Mouse (Mus musculus): ENCODE results near the gene Klhdc4. TPM values are rescaled to one million over a fixed set of nuclear protein-coding genes. Genes with fewer than 3 reads are reported as not detected.

Gene Klhdc4
- polyA plus RNA-seq (2014; fragmentation: Nextera tagmentation; extraction: Ambion mirVana): 52.8 and 54.0 TPM in 2 replicates

DNA sequence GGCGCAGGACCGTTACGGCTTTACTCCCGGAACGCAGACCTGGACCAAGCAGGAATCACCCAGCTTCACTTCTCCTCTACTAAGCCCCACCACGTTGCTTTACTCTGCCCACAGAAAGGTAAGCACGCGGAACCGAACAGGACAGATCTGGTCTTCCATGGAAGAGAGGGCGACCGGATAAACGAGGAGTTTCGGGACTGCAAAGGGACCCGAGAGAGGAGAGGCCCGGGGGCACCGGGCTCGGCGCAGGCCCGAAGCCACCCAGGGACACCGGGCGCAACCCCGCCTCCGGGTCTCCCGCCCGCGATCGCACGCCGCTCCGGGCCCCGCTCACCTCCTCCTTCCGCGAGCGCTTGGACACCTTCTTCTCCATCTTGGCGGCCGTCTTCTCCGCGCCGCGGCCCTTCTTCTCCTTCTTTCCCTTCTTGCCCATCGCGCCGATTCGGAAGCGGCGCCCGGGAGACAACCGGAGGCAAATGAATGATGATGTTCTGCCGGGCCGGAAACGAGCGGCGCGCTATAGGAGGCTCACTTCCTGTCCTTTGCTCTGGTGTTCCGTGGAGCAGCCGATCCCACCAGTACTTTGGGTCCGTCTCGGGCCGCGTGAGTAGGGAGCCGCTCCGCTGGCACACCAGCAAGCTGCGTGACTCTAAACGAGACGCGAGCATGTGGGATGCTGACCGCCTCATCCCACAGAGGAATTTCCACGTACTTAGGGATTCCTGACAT is at the start of gene Klhdc4:
TSS of gene Klhdc4 (minus strand) at position 522 of the 729 bp plus-strand sequence.
- H3K36me3 ChIP-seq (ENCODE audit: control insufficient read depth, insufficient read depth, low read length): no peaks in the 10 kb centered on the region
- H3K4me1 ChIP-seq (replicated peaks; ENCODE audit: control insufficient read depth, insufficient read depth, low read length): peaks cover 9% of the 10 kb centered on the region
- peak within 1 kb of the TSS; percentile 79 for H3K4me2 ChIP-seq
- peak within 1 kb of the TSS; percentile 76 for H3K9ac ChIP-seq (ENCODE audit: low read depth, low read length)
- WGBS: under 1% methylated on average over 68 of the region's 68 CpGs
- H3K9me3 ChIP-seq (ENCODE audit: control insufficient read depth, low read length): no peaks in the 10 kb centered on the region
- H3K27me3 ChIP-seq (replicated peaks; ENCODE audit: control insufficient read depth, insufficient read depth, low read length): no peaks in the 10 kb centered on the region
- peak; percentile 88 for DNase-seq (ENCODE audit: low spot score)
- peak; percentile 98 for ATAC-seq (replicated peaks; ENCODE audit: low FRiP score)
- H3K4me3 ChIP-seq (ENCODE audit: low read depth, low read length): peak within 1 kb of the TSS; percentile 79
- no peak within 1 kb of the TSS for H3K27ac ChIP-seq (ENCODE audit: low read depth, low read length)

GRCm38 (mm10) chr8:121877828-121878480 is 48.6 kb upstream of the Klhdc4 start:
- H3K27me3 ChIP-seq (replicated peaks; ENCODE audit: control insufficient read depth, insufficient read depth, low read length): no peaks in the 10 kb centered on the region
- H3K9ac ChIP-seq (ENCODE audit: low read depth, low read length): no peak overlapping the region; the same call in 1 of the 2 replicates
- H3K4me1 ChIP-seq (replicated peaks; ENCODE audit: control insufficient read depth, insufficient read depth, low read length): peaks cover 10% of the 10 kb centered on the region
- ATAC-seq (replicated peaks; ENCODE audit: low FRiP score) (no peak), DNase-seq (ENCODE audit: low spot score) (no peak)
- WGBS: 89% methylated on average over 7 of the region's 7 CpGs
- H3K4me3 ChIP-seq (ENCODE audit: low read depth, low read length): no peak overlapping the region
- no peak overlapping the region for H3K4me2 ChIP-seq
- H3K36me3 ChIP-seq (ENCODE audit: control insufficient read depth, insufficient read depth, low read length): peaks cover 14% of the 10 kb centered on the region
- no peak overlapping the region for H3K27ac ChIP-seq (ENCODE audit: low read depth, low read length)
- no peaks in the 10 kb centered on the region for H3K9me3 ChIP-seq (ENCODE audit: control insufficient read depth, low read length)

GRCm38 (mm10) chr8:121877212-121877611 is 47.8 kb upstream of the Klhdc4 start:
- ATAC-seq (replicated peaks; ENCODE audit: low FRiP score) (no peak), DNase-seq (ENCODE audit: low spot score) (no peak)
- Histone ChIP-seq H3K36me3 (ENCODE audit: control insufficient read depth, insufficient read depth, low read length) (peaks cover 10% of the 10 kb centered on the region), H3K9ac (ENCODE audit: low read depth, low read length) (no peak overlapping the region), H3K4me3 (ENCODE audit: low read depth, low read length) (no peak overlapping the region), H3K27me3 (replicated peaks; ENCODE audit: control insufficient read depth, insufficient read depth, low read length) (no peaks in the 10 kb centered on the region), H3K9me3 (ENCODE audit: control insufficient read depth, low read length) (no peaks in the 10 kb centered on the region), H3K4me1 (replicated peaks; ENCODE audit: control insufficient read depth, insufficient read depth, low read length) (peaks cover 13% of the 10 kb centered on the region), H3K27ac (ENCODE audit: low read depth, low read length) (no peak overlapping the region), H3K4me2 (no peak overlapping the region)
- 41% methylated on average over 5 of the region's 5 CpGs for WGBS

GRCm38 (mm10) chr8:121875517-121875916 is 46.1 kb upstream of the Klhdc4 start:
- Histone ChIP-seq H3K4me2 (no peak overlapping the region), H3K4me3 (ENCODE audit: low read depth, low read length) (no peak overlapping the region), H3K9me3 (ENCODE audit: control insufficient read depth, low read length) (no peaks in the 10 kb centered on the region), H3K9ac (ENCODE audit: low read depth, low read length) (no peak overlapping the region), H3K36me3 (ENCODE audit: control insufficient read depth, insufficient read depth, low read length) (no peaks in the 10 kb centered on the region), H3K4me1 (replicated peaks; ENCODE audit: control insufficient read depth, insufficient read depth, low read length) (peaks cover 17% of the 10 kb centered on the region), H3K27ac (ENCODE audit: low read depth, low read length) (no peak overlapping the region), H3K27me3 (replicated peaks; ENCODE audit: control insufficient read depth, insufficient read depth, low read length) (no peaks in the 10 kb centered on the region)
- no peak for DNase-seq (ENCODE audit: low spot score)
- ATAC-seq (replicated peaks; ENCODE audit: low FRiP score): no peak
- 66% methylated on average over 9 of the region's 9 CpGs for WGBS

DNA sequence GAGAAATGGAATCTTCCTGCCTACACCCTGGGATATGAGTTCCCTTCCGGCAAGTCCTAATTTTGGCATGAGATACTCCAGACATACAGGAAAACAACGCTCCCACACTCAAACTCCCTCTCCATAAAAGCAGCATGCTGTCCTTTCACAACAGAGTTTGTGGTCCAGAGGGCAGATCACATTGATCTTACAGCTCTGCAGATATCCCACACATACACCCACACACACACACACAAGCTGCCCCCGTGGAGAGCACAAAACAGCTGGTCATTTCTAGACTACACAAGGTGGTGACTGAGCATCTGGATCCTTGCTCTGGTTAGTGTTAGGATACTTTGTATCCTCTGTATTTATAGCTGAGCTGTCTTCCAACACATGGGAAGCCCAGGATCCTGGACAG is 45.7 kb upstream of the Klhdc4 start:
- no peak for ATAC-seq (replicated peaks; ENCODE audit: low FRiP score)
- no peak for DNase-seq (ENCODE audit: low spot score)
- Histone ChIP-seq H3K4me2 (no peak overlapping the region), H3K27ac (ENCODE audit: low read depth, low read length) (no peak overlapping the region), H3K27me3 (replicated peaks; ENCODE audit: control insufficient read depth, insufficient read depth, low read length) (no peaks in the 10 kb centered on the region), H3K4me1 (replicated peaks; ENCODE audit: control insufficient read depth, insufficient read depth, low read length) (peaks cover 17% of the 10 kb centered on the region), H3K9me3 (ENCODE audit: control insufficient read depth, low read length) (no peaks in the 10 kb centered on the region), H3K36me3 (ENCODE audit: control insufficient read depth, insufficient read depth, low read length) (no peaks in the 10 kb centered on the region), H3K9ac (ENCODE audit: low read depth, low read length) (no peak overlapping the region), H3K4me3 (ENCODE audit: low read depth, low read length) (no peak overlapping the region)
- WGBS: 59% methylated on average over 3 of the region's 3 CpGs

DNA sequence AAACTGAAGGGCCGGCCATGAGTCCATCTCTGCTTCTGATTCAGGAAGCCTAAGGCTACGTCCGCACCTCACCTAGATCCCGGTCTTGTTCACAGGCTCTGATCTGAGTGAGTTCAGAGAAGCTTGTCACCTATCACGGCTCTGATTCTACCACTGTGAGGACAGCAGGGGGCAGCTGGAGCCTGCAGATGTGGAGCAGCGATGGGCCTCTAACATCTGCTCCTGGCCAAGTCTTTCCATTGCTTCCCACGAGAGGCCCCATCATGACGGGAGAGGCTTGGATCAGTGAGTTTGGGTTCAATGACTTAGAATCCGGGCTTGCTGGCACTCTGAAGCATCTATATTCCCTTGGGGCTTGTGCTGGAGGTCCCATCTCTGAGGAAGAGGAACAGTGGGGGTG is 44.7 kb upstream of the Klhdc4 start:
- ATAC-seq (replicated peaks; ENCODE audit: low FRiP score): peak; percentile 55; the same call in 1 of the 2 replicates
- H3K27ac ChIP-seq (ENCODE audit: low read depth, low read length): no peak overlapping the region
- H3K27me3 ChIP-seq (replicated peaks; ENCODE audit: control insufficient read depth, insufficient read depth, low read length): no peaks in the 10 kb centered on the region

GRCm38 (mm10) chr8:121871833-121872440 is 42.6 kb upstream of the Klhdc4 start:
- Histone ChIP-seq H3K4me1 (replicated peaks; ENCODE audit: control insufficient read depth, insufficient read depth, low read length) (peaks cover 17% of the 10 kb centered on the region), H3K9me3 (ENCODE audit: control insufficient read depth, low read length) (no peaks in the 10 kb centered on the region), H3K4me2 (no peak overlapping the region), H3K27ac (ENCODE audit: low read depth, low read length) (no peak overlapping the region), H3K4me3 (ENCODE audit: low read depth, low read length) (no peak overlapping the region), H3K27me3 (replicated peaks; ENCODE audit: control insufficient read depth, insufficient read depth, low read length) (no peaks in the 10 kb centered on the region), H3K36me3 (ENCODE audit: control insufficient read depth, insufficient read depth, low read length) (no peaks in the 10 kb centered on the region), H3K9ac (ENCODE audit: low read depth, low read length) (no peak overlapping the region)
- DNase-seq (ENCODE audit: low spot score): no peak
- 42% methylated on average over 10 of the region's 10 CpGs for WGBS
- ATAC-seq (replicated peaks; ENCODE audit: low FRiP score): no peak

More for the DNA sequence above, 44.7 kb upstream of the Klhdc4 start:
- DNase-seq (ENCODE audit: low spot score): peak; percentile 57
- Histone ChIP-seq H3K4me1 (replicated peaks; ENCODE audit: control insufficient read depth, insufficient read depth, low read length) (peaks cover 17% of the 10 kb centered on the region), H3K36me3 (ENCODE audit: control insufficient read depth, insufficient read depth, low read length) (no peaks in the 10 kb centered on the region), H3K9me3 (ENCODE audit: control insufficient read depth, low read length) (no peaks in the 10 kb centered on the region), H3K9ac (ENCODE audit: low read depth, low read length) (no peak overlapping the region), H3K4me3 (ENCODE audit: low read depth, low read length) (no peak overlapping the region), H3K4me2 (no peak overlapping the region)
- 52% methylated on average over 9 of the region's 9 CpGs for WGBS

GRCm38 (mm10) chr8:121870190-121870589 is 40.8 kb upstream of the Klhdc4 start:
- peaks cover 9% of the 10 kb centered on the region for H3K4me1 ChIP-seq (replicated peaks; ENCODE audit: control insufficient read depth, insufficient read depth, low read length)
- no peak for ATAC-seq (replicated peaks; ENCODE audit: low FRiP score)
- H3K4me2 ChIP-seq: no peak overlapping the region
- no peak overlapping the region for H3K4me3 ChIP-seq (ENCODE audit: low read depth, low read length)
- H3K36me3 ChIP-seq (ENCODE audit: control insufficient read depth, insufficient read depth, low read length): no peaks in the 10 kb centered on the region
- no peaks in the 10 kb centered on the region for H3K9me3 ChIP-seq (ENCODE audit: control insufficient read depth, low read length)
- no peak for DNase-seq (ENCODE audit: low spot score)
- H3K27me3 ChIP-seq (replicated peaks; ENCODE audit: control insufficient read depth, insufficient read depth, low read length): no peaks in the 10 kb centered on the region
- no peak overlapping the region for H3K9ac ChIP-seq (ENCODE audit: low read depth, low read length)
- H3K27ac ChIP-seq (ENCODE audit: low read depth, low read length): no peak overlapping the region
- WGBS: 72% methylated on average over 2 of the region's 2 CpGs
